Mouse (Mus musculus) embryonic facial prominence, embryonic 11.5 days (tissue): Measurements from ENCODE around the gene Mul1. TPM values are rescaled to one million over a fixed set of nuclear protein-coding genes. Genes with fewer than 3 reads are reported as not detected.

Experiments
- polyA plus RNA-seq: library from polyadenylated mRNA; unstranded; fragments of >200 nt; fragmentation: Nextera tagmentation; extraction: Ambion mirVana; gene quantifications from 2 replicates; pipeline ENCODE4 v1.2.1, GENCODE M21; 2014

The Mul1 gene
- polyA plus RNA-seq, 1 experiment from 2014 or later, result 18.0 TPM

Other genes with a start within 250 kb of the Mul1 start
- gene Hp1bp3, start 218.4 kb upstream of the Mul1 start, polyA plus RNA-seq, result 197 and 201 TPM in 2 replicates
- gene Sh2d5, start 184.3 kb upstream of the Mul1 start, polyA plus RNA-seq, result 1.1 and 1.2 TPM in 2 replicates
- gene Kif17, start 184.2 kb upstream of the Mul1 start, polyA plus RNA-seq, result 0.31 and 0.33 TPM in 2 replicates
- gene Ddost, start 129.9 kb upstream of the Mul1 start, polyA plus RNA-seq, result 249 and 259 TPM in 2 replicates
- 17.7 and 18.8 TPM in 2 replicates for gene Pink1, start 108.4 kb upstream of the Mul1 start, polyA plus RNA-seq
- gene Cda, start 66.7 kb upstream of the Mul1 start, polyA plus RNA-seq, result 3.5 and 5.7 TPM in 2 replicates
- gene Fam43b, start 38.1 kb upstream of the Mul1 start, polyA plus RNA-seq, result 0.39 TPM in 1 of 2 replicates, not detected in the other
- gene Camk2n1, start 19.6 kb downstream of the Mul1 start, polyA plus RNA-seq, result 2.4 and 2.7 TPM in 2 replicates
- gene Vwa5b1, start 201.2 kb downstream of the Mul1 start, polyA plus RNA-seq, result 0.11 and 0.24 TPM in 2 replicates